Mouse (Mus musculus): ENCODE results near the gene Gpr143. TPM values are rescaled to one million over a fixed set of nuclear protein-coding genes. Genes with fewer than 3 reads are reported as not detected.
A peak's percentile ranks its signal among the peaks of the same experiment; 100 is the strongest.

Gpr143 gene
- polyA plus RNA-seq, 1 experiment from 2014 or later, result 0.21 TPM

DNA sequence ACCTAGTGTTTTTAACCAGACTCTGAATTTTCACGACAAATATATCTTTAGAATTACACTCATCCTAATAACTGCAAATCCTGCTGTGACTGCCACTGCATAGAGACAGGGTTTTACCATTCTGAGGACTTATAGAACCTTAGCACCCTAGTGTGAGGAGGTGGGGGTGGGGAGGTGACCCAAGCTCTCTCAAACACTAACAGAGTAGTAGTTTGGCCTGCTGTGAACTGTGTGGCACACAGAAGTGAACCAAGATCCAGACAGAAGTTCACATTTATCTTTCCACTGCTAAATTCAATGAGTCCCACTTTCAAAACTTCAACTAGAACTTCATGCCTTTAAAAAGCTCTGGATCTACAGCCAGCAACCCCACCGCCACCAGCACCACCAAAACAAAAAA, 18.9 kb upstream of the Gpr143 start:
- 67% methylated on average over 2 of the region's 2 CpGs for WGBS
- Histone ChIP-seq H3K27ac (ENCODE audit: low read depth, low read length) (no peak overlapping the region), H3K36me3 (ENCODE audit: control insufficient read depth, insufficient read depth, low read length) (no peaks in the 10 kb centered on the region), H3K4me2 (ENCODE audit: low read depth, low read length) (no peak overlapping the region), H3K4me3 (ENCODE audit: low read depth, low read length) (no peak overlapping the region), H3K9ac (replicated peaks; ENCODE audit: low read depth, low read length) (no peak overlapping the region), H3K4me1 (ENCODE audit: control insufficient read depth, insufficient read depth, low read length) (no peaks in the 10 kb centered on the region), H3K27me3 (ENCODE audit: control insufficient read depth, insufficient read depth, low read length) (no peaks in the 10 kb centered on the region), H3K9me3 (ENCODE audit: control insufficient read depth, low read length) (no peaks in the 10 kb centered on the region)
- no peak for ATAC-seq (ENCODE audit: low read depth)

DNA sequence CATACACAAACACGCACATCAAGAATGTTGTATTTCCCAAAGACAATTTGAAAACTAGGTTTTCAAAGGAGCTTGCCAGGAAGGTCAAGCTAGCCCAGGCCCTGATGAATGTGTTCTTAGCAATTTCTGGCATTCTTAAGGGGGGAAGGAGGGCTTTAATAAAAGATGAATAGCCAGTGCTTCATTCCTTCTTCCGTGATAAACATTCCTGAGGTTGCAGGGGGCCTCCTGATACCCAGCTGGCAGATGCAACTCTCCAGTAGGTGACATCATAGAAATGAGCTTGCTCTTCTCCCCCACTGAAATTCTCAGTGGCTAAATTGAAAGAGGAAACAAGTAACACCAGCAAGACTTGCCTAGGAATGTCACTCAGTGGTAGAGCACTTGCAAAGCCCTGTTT, 17.6 kb upstream of the Gpr143 start:
- ATAC-seq (ENCODE audit: low read depth), result no peak
- Histone ChIP-seq H3K27ac (ENCODE audit: low read depth, low read length) (no peak overlapping the region), H3K4me3 (ENCODE audit: low read depth, low read length) (no peak overlapping the region), H3K36me3 (ENCODE audit: control insufficient read depth, insufficient read depth, low read length) (no peaks in the 10 kb centered on the region), H3K4me1 (ENCODE audit: control insufficient read depth, insufficient read depth, low read length) (no peaks in the 10 kb centered on the region), H3K9me3 (ENCODE audit: control insufficient read depth, low read length) (no peaks in the 10 kb centered on the region), H3K27me3 (ENCODE audit: control insufficient read depth, insufficient read depth, low read length) (peaks cover 6% of the 10 kb centered on the region; the same call in 1 of the 2 replicates), H3K9ac (replicated peaks; ENCODE audit: low read depth, low read length) (no peak overlapping the region), H3K4me2 (ENCODE audit: low read depth, low read length) (no peak overlapping the region)
- WGBS, result 54% methylated on average over 2 of the region's 2 CpGs

DNA sequence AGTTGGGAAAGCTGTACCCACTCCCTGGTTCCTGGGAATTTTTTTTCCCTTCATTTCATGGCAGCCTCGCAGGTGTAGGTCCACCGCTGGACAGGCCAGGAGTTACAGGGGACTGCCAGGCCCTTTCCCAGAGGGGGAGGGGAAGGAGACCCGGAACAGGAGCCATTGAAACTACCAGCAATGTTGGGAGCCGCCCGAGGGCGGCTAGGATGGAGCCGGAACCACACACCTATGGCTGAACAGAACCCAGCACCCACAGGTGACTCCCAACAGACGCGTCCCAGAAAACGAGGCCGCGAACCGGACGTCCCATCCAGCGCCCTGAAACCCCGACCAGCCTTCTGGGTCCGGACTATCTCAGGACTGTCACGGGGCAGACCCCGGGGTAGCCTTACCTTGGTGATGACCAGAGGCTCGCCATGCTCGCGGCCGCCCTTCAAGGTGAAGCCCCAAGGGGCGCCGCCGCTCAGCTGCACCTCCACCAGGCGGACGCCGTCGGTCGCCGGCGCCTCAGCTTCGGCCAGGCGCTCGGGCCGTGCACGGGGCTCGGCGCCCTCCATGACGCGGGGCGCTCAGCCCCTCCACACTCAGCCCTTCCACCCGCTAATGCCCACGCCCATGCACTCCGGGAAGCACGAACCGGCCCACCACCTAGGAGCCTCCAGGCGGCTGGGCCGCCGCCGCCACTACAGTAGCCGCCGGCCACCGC, 12.7 kb upstream of the Gpr143 start, which contains the start of gene Shroom2:
TSS of gene Shroom2 (minus strand) at position 575 of the 709 bp plus-strand sequence.
- peak within 1 kb of the TSS; percentile 46 for H3K4me3 ChIP-seq (ENCODE audit: low read depth, low read length)
- peaks cover 6% of the 10 kb centered on the region; the same call in 1 of the 2 replicates for H3K27me3 ChIP-seq (ENCODE audit: control insufficient read depth, insufficient read depth, low read length)
- peak within 1 kb of the TSS; percentile 46 for H3K9ac ChIP-seq (replicated peaks; ENCODE audit: low read depth, low read length)
- no peaks in the 10 kb centered on the region for H3K9me3 ChIP-seq (ENCODE audit: control insufficient read depth, low read length)
- ATAC-seq (ENCODE audit: low read depth), result peak; percentile 82
- H3K4me2 ChIP-seq (ENCODE audit: low read depth, low read length), result peak within 1 kb of the TSS; percentile 60
- H3K27ac ChIP-seq (ENCODE audit: low read depth, low read length), result no peak within 1 kb of the TSS
- no peaks in the 10 kb centered on the region for H3K4me1 ChIP-seq (ENCODE audit: control insufficient read depth, insufficient read depth, low read length)
- WGBS, result 14% methylated on average over 32 of the region's 55 CpGs
- no peaks in the 10 kb centered on the region for H3K36me3 ChIP-seq (ENCODE audit: control insufficient read depth, insufficient read depth, low read length)

DNA sequence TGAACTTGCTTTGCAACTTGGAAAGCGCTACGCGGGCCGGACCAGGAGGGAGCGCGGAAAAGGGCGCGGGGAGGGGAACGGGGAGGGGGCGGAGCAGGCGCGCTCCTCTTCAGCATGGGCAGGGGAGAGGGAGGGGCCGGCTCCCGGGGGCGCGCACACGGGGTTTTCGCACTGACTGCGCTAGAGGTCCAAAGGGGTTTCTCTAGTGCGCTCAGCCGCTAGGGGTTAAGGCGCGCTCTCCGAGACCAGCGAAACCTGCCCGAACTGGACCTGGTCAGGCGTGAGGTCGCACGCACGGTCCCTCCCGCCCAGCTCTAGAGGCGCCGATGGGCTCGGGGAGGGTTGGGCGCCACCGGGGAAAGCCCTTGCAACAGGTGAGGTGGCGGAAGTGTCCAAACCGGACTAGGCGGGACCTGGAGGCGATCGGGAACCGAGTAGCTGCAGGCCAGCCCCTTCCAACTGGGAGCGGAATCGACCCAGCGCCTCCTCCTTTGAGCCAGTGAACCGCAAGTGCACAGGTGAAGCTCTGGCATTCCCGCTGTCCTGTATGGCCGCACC, 12.0 kb upstream of the Gpr143 start:
- Histone ChIP-seq H3K27ac (ENCODE audit: low read depth, low read length) (no peak overlapping the region), H3K36me3 (ENCODE audit: control insufficient read depth, insufficient read depth, low read length) (no peaks in the 10 kb centered on the region), H3K4me3 (ENCODE audit: low read depth, low read length) (peak overlapping the region; percentile 46), H3K4me2 (ENCODE audit: low read depth, low read length) (peak overlapping the region; percentile 60), H3K27me3 (ENCODE audit: control insufficient read depth, insufficient read depth, low read length) (peaks cover 6% of the 10 kb centered on the region; the same call in 1 of the 2 replicates), H3K4me1 (ENCODE audit: control insufficient read depth, insufficient read depth, low read length) (no peaks in the 10 kb centered on the region), H3K9me3 (ENCODE audit: control insufficient read depth, low read length) (no peaks in the 10 kb centered on the region), H3K9ac (replicated peaks; ENCODE audit: low read depth, low read length) (peak overlapping the region; percentile 46)
- peak; percentile 91 for ATAC-seq (ENCODE audit: low read depth)
- WGBS, result 14% methylated on average over 22 of the region's 48 CpGs

DNA sequence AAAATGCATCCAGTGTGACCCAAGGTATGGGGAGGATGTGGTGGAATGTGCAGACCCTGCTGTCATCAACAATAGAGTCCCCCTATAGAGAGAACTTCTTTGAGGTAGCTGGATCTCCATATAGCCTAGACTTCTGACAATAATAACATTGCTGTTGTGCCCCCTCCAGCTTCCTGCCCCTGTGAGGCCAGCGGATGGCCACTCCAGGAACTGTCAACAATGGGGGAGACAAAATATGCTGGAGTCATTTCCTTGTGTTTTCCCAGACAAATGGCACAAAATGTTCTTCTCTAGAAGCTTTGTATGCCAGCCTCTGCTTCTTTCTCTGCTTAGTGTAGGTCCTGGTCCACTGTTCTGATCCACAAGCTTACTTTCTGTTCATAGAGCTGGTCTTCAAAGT, 6.4 kb downstream of the Gpr143 start:
- no peak overlapping the region for H3K4me2 ChIP-seq (ENCODE audit: low read depth, low read length)
- ATAC-seq (ENCODE audit: low read depth), result no peak
- no peaks in the 10 kb centered on the region for H3K9me3 ChIP-seq (ENCODE audit: control insufficient read depth, low read length)
- H3K4me3 ChIP-seq (ENCODE audit: low read depth, low read length), result no peak overlapping the region
- H3K36me3 ChIP-seq (ENCODE audit: control insufficient read depth, insufficient read depth, low read length), result no peaks in the 10 kb centered on the region
- H3K4me1 ChIP-seq (ENCODE audit: control insufficient read depth, insufficient read depth, low read length), result no peaks in the 10 kb centered on the region
- H3K27ac ChIP-seq (ENCODE audit: low read depth, low read length), result no peak overlapping the region
- 72% methylated on average over 1 of the region's 1 CpGs for WGBS
- no peaks in the 10 kb centered on the region for H3K27me3 ChIP-seq (ENCODE audit: control insufficient read depth, insufficient read depth, low read length)
- H3K9ac ChIP-seq (replicated peaks; ENCODE audit: low read depth, low read length), result no peak overlapping the region

DNA sequence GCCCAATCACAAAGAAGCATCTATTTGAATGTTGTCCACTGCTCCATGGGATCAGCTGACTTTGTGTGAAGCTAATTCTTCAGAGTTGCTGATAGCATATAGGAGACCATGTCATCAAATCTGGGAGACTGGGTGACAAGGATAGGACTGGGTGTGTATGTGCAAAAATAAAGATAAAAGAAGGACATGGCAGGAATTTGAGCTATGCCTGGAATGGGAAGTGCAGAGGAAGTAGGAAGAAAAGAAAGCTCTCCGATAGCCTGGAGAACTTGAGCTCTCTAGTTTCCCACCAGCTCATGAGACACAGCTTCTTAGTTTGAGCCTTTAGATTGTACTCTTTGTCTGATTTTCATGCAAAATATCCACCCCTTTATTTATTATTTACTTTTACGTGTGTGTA, 6.9 kb downstream of the Gpr143 start:
- Histone ChIP-seq H3K4me2 (ENCODE audit: low read depth, low read length) (no peak overlapping the region), H3K27ac (ENCODE audit: low read depth, low read length) (no peak overlapping the region), H3K9ac (replicated peaks; ENCODE audit: low read depth, low read length) (no peak overlapping the region), H3K36me3 (ENCODE audit: control insufficient read depth, insufficient read depth, low read length) (no peaks in the 10 kb centered on the region), H3K9me3 (ENCODE audit: control insufficient read depth, low read length) (no peaks in the 10 kb centered on the region), H3K4me1 (ENCODE audit: control insufficient read depth, insufficient read depth, low read length) (no peaks in the 10 kb centered on the region), H3K4me3 (ENCODE audit: low read depth, low read length) (no peak overlapping the region), H3K27me3 (ENCODE audit: control insufficient read depth, insufficient read depth, low read length) (no peaks in the 10 kb centered on the region)
- ATAC-seq (ENCODE audit: low read depth), result no peak
- WGBS, result 89% methylated on average over 2 of the region's 2 CpGs

DNA sequence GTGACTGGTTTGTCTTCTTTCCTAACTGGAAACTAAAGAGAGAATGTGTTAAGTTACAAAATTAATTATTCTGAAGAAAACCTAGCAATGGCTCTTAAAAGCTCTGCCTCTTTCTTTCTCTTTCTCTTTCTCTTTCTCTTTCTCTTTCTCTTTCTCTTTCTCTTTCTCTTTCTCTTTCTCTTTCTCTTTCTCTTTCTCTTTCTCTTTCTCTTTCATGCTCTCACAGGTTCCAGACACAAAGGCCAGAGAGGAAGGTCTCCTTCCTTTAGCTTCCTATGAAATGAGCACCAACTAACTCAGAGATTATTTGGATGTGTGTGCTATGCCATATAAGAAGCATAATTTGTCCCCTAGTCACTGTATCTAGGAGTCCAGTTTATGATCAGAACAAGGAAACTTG, 23.6 kb downstream of the Gpr143 start:
- H3K4me1 ChIP-seq (ENCODE audit: control insufficient read depth, insufficient read depth, low read length), result no peaks in the 10 kb centered on the region
- no peaks in the 10 kb centered on the region for H3K27me3 ChIP-seq (ENCODE audit: control insufficient read depth, insufficient read depth, low read length)
- ATAC-seq (ENCODE audit: low read depth), result no peak

DNA sequence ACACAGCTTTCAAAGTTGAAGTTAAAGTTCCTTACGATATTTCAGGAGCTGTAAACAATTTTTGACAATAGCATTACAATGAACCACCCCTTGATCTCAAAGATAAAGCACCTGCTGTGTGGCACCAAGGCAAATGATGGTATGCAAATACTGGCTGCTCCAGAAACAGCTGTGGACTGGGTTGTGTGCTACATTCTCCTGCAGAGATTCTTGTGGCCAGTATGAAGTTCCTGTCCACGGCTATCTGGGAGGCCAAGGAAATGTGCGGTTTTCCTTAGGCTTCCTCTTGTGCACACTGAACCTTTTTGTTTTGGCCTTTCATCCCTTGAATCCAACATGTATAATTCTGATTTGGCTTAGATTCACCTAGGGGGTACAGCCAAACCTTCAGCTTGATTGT, 31.6 kb downstream of the Gpr143 start:
- H3K4me3 ChIP-seq (ENCODE audit: low read depth, low read length), result no peak overlapping the region
- no peak for ATAC-seq (ENCODE audit: low read depth)
- H3K9me3 ChIP-seq (ENCODE audit: control insufficient read depth, low read length), result no peaks in the 10 kb centered on the region
- H3K27ac ChIP-seq (ENCODE audit: low read depth, low read length), result no peak overlapping the region
- H3K9ac ChIP-seq (replicated peaks; ENCODE audit: low read depth, low read length), result no peak overlapping the region
- no peaks in the 10 kb centered on the region for H3K36me3 ChIP-seq (ENCODE audit: control insufficient read depth, insufficient read depth, low read length)
- no peaks in the 10 kb centered on the region for H3K27me3 ChIP-seq (ENCODE audit: control insufficient read depth, insufficient read depth, low read length)
- H3K4me2 ChIP-seq (ENCODE audit: low read depth, low read length), result no peak overlapping the region
- 76% methylated on average over 3 of the region's 3 CpGs for WGBS
- no peaks in the 10 kb centered on the region for H3K4me1 ChIP-seq (ENCODE audit: control insufficient read depth, insufficient read depth, low read length)

More for the DNA sequence above, 23.6 kb downstream of the Gpr143 start:
- Histone ChIP-seq H3K4me3 (ENCODE audit: low read depth, low read length) (no peak overlapping the region), H3K9me3 (ENCODE audit: control insufficient read depth, low read length) (no peaks in the 10 kb centered on the region), H3K36me3 (ENCODE audit: control insufficient read depth, insufficient read depth, low read length) (no peaks in the 10 kb centered on the region), H3K9ac (replicated peaks; ENCODE audit: low read depth, low read length) (no peak overlapping the region), H3K27ac (ENCODE audit: low read depth, low read length) (no peak overlapping the region), H3K4me2 (ENCODE audit: low read depth, low read length) (no peak overlapping the region)

DNA sequence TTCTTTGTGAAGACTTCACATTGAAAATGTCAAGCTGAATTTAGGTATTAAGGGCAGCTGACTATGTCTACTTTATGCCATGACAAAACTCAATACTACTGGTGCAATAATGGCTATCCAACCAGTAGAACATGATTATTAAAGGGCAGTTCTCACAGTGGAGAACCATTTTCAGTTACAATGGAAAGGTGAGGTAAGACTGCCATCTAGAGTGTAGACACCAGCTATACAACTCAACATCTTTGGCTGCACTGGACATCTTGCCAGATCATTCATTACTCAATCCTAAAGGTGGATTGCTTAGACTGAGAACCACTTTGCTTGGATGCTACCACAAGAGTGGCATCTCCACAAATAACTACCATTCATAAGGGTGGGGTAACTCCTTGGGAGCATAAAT, 37.3 kb downstream of the Gpr143 start:
- H3K4me1 ChIP-seq (ENCODE audit: control insufficient read depth, insufficient read depth, low read length), result no peaks in the 10 kb centered on the region
- H3K9me3 ChIP-seq (ENCODE audit: control insufficient read depth, low read length), result no peaks in the 10 kb centered on the region
- H3K4me2 ChIP-seq (ENCODE audit: low read depth, low read length), result no peak overlapping the region
- H3K27me3 ChIP-seq (ENCODE audit: control insufficient read depth, insufficient read depth, low read length), result no peaks in the 10 kb centered on the region
- no peak for ATAC-seq (ENCODE audit: low read depth)
- H3K9ac ChIP-seq (replicated peaks; ENCODE audit: low read depth, low read length), result no peak overlapping the region
- no peaks in the 10 kb centered on the region for H3K36me3 ChIP-seq (ENCODE audit: control insufficient read depth, insufficient read depth, low read length)
- no peak overlapping the region for H3K27ac ChIP-seq (ENCODE audit: low read depth, low read length)
- H3K4me3 ChIP-seq (ENCODE audit: low read depth, low read length), result no peak overlapping the region

Measured in neural tube, embryonic 14.5 days (tissue).